Mouse (Mus musculus): ENCODE measurements at regions not wholly inside any gene's neighbourhood (a gene's known extent, or its start where the extent isn't known, plus 50 kb on each side); places are given as distances from the start of the nearest gene placed in this dataset.
"Not testable (repeated sequence)": the region's sequence is repeated elsewhere in the genome, so short reads cannot be mapped to it uniquely, and the experiment has no call there.

DNA sequence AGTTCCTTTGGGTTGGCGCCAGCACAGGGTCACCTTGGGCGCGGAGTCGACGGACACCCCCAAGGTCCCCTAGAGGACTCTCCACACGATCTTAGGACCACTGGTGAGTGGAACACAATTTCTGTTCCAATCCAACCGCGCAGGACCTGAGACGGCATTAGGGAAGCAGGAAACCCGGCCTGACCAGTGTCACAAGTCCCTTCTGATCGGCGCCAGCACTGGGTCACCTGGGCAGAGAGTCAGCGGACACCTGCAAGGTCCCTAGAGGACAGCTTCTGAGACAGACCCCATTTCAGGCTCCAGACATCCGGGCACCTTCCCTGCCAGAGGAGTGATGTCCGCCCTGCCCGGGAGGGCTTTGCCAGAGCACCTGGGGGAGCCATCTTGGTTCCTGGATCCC, 74.2 kb upstream of the Cdh13 start:
- not testable (repeated sequence) for DNase-seq

DNA sequence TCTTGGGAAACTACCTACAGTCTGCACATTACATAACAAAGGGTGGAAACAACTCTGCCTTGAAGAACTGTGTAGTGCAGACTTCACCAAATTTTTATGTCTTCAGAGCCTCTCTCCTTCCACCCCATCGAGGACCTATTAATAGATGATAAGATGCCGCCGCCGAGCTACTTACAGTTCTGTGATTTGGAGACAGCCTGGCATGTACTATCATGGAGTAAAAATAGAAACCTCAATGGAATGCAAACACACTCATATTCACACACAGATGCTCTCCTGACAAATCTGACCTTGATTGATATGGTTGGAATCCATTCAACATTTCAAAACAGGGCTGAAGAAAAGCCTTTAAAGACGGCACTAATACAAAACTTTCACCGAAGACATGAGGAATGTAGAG, 92.7 kb upstream of the Cdh13 start:
- DNase-seq: no peak

DNA sequence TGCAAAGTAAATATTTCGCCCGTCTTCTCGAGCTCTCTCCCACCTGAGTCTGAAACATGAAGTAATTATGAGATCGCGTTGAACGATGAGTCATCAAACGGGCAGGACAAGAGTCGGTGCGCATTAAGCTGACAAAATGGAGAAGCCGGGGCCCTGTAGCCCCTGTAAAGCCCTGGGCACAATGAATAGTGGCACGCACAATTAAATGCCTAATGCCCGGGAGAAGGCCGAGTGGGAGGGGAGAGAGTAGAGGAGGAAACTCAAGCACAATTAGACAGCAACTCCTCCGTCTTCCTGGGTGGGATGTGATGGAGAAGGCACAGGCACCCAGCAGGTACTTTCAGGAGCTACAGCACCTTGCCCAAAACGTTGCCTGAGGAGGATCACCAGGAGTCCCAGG, 94.3 kb upstream of the Cdh13 start:
- no peak for DNase-seq

DNA sequence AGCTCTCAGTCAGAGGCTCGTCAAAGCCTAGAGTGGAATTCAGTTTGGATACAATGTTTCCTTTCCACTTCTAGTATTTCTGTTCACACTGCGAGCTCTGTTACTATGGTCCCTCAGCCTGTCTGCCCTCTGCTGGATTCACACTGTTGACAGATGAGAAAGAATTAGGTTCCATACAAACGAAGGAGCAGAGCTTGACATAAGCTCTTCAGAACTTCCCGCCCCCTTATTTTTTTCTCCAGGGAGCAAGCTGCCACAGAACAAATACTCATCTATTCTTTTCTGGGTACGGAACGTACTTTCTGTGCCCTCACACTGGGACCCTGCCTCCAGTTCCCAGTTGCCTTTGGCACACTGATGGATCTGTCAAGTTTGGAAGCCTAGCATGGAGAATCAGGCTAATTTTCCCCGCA, 114.5 kb upstream of the Cdh13 start:
- DNase-seq: no peak

DNA sequence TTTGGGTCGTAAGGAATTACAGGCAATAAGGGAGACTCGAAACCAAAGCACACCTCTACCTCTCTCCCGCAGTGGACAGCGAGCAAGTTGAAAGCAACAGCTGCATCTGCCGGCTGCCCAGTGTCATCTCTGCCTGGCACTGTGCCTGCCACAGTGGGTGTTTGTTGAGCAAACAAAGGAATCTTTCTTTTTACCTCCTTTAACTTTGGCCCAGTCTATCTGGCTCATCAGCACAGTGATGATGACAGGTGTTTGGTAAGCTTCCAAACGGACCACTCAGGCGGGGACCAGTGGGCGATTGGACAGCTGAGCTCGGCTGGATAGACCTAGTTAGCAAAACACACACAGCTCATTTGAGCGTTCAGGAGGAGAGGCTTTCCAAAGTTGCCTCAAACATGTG, 121.4 kb upstream of the Cdh13 start:
- no peak for DNase-seq

DNA sequence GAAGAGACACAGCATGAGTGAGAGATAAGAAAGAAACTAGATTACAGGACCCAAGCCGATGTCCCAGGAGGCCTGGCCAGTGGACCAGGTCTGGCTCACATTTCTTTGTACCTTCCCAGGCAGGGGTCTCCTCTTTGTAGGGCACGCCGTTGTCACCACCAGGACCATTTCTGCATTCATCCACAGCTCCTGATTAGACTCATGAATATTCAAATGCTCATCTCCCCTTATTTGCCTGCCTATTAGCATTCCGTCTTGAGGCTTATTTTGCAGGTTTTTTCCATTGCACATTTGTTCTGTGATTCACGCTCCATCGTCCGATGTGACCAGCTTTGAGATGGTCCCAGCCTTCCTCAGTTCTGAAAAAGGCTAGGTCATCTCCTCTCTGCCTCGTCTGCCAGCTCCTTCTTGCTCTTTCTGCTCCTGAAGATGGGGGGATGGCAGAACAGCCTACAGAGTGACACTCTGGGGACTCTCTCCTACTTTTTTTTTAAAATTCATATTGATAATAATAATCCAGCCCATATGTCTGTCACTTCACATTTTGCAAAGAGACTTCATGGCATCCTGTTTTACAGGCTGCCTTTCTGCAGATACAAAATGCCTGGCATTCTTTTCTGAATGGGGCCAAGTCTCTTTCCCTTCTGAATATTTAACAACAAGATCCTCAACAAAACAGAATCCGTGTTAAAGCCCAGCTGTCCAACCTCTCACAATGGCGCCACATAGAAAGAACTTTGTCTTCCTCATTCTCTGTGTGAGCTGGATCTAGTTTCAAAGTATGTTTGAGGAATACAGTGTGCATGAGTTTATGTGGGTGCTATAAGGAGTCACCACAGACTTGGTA, 136.0 kb upstream of the Cdh13 start:
- DNase-seq: no peak

DNA sequence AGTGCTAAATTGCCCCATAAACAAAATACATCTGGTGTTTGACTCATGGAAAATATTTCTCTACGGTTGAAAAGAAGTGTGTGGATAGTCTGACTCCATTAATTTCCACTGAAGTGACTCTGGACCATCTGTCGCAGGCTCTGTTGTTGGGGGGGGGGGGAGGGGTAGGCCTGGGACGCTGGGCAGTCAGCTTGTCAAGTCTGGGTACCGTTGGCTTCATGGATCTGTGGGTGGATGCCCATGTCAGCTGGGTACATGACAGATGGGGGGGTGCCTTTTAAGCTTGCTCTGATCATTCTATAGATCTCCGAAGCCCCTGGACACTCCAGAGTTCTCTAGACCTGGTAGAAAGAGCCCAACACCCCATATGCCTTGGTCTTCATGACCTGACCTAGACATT, 139.0 kb upstream of the Cdh13 start:
- DNase-seq: no peak

GRCm38 (mm10) chr8:118142311-118142710, 141.2 kb upstream of the Cdh13 start:
- no peak for DNase-seq

DNA sequence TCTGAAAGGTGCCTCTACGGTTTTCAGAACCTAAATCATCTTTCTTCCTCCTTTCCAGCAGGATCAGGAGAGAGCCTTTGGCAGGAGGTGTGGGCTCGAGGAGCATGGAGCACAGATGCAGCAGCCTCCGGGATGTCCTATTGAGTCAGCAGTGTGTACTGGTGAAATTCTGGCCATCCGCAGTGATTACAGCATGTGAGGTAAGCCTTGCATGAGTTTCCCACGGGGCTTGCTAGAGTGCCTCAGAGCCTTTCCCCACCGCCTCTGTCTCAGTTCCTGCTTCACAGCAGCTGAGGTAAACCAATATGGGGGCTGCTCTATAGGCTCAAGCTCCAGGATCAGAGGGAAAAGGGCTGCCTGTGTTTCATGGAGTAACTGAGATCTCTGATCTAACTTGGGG, 143.6 kb upstream of the Cdh13 start:
- DNase-seq: peak; percentile 8

DNA sequence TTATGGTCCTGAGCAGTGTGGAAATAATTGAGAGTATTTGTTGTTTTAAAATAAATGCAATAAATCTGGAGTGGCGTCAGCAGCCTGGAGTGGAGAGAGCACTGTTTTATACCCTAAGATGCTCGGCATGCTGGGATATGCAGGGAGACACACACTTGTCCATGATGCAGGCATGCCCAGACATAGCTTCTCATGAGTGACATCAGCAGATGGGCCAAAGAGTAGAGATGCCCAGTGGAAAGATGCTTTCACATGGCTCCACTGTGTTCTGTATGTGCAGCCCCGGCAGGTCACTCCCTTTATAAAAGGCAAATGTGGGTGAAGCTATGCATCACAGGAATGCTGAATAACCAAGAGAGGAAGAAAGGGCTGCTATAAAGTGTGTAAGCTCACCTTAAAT, 145.7 kb upstream of the Cdh13 start:
- no peak for DNase-seq

- DNase-seq: no peak
Measured at GRCm38 (mm10) chr8:118124993-118125392, 158.5 kb upstream of the Cdh13 start.

DNA sequence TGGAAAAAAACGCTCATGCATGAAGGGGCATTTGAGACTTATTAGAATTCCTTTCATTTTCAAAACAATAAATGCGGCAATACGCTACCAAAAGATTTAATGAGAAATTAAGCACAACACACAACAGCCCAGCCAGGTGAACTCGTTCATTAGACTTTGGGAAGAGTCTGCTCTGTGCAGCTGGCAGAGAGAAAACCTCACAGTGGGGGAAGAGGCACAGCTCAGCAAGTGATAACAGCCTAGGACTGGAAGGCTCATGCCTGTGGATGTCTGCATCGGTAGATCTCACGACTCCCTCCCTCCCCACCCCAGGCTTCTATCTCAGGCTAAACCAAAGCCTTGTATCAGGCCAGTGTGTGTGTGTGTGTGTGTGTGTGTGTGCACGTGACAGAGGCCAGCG, 169.3 kb upstream of the Cdh13 start:
- DNase-seq: no peak

- no peak for DNase-seq
Measured at GRCm38 (mm10) chr8:118104464-118105050, 179.0 kb upstream of the Cdh13 start.

- DNase-seq: no peak
Measured at GRCm38 (mm10) chr8:118101346-118101745, 182.2 kb upstream of the Cdh13 start.

DNA sequence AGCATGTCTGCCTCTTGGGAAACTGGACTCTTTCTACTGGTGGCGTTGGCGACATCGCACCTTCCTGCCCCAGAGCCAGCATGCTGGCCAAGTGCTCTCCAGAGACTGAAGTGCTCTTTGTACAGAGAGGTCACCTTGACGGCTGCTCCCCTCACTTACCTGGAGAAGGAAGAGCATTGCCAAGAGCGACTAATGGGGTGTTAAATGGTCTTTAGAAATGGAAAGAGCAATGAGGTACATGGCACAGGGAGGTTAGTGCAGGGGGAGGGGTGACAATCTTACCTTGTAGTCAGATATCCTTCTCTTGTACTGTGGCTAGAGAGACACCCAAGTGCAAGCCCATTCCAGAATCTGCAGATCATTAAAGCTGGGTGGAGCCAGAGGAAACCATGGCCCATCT, 220.8 kb upstream of the Cdh13 start:
- no peak for DNase-seq

DNA sequence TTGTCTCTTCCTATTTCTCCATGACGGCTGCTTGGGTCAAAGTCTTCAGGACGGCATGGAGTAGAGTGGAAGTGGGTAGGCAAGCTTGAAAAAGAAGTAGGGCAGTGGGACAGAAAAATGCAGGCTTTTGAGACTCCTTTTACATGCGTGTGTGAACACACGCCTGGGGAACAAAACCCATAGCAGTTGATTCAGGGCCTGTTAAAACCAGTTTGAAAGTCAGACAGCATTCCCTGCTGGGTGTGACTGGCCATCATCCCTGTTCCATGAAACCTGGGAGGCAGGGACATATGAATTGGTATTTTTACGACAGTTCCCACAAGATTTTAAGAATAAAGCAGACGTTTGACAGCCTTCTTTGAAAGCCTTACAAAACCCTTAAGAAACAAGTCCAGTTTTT, 226.8 kb upstream of the Cdh13 start:
- DNase-seq: no peak

GRCm38 (mm10) chr8:118055536-118055935, 228.0 kb upstream of the Cdh13 start:
- DNase-seq: no peak

DNA sequence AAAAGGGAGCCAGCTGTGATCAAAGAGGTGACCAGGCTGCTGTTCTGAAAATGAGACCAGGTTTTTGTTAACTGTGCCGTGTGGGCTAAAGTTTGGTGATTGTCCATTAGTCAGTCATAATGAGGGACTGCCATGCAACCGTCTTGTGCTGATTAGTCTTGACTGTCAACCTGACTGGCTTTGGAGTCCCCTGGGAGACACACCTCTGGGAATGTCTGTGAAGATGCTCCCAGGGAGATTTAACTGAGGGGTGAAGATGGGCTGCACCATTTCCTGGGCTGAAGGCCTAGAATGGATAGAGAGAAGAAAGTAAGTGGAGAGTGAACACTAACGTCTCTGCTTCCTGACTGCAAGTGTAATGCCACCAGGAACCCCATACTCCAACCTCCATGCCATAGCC, 233.1 kb upstream of the Cdh13 start:
- no peak for DNase-seq

DNA sequence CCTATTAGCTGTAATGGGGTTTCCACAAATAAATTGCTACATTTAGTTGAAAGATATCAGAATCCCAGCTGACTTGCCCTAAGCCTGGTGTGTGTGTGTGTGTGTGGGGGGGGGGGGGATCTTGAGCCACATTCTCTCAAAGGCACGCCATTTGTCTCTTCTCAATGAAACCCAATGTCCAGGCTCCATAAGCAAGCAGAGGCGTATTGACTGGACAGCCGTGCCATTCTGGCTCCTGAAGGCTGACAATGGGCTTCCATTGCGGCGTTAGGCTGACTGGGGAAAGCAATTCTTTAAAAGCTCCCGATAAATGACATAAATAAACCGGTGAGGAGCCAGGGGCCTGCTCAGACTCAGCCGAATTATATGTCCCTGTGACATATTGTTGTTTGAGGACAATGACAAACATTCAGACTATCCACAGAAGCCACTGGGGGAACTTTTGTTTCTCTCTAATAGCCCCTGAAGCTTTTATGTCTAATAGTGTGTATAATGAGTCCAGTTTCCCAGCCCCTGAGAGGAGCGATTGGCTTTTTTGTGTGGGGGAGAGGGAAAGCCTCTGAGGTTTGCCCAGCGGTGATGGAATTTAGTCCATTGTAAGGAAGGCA, 240.6 kb upstream of the Mphosph6 start:
- DNase-seq: peak; percentile 32

- DNase-seq: no peak
Measured at GRCm38 (mm10) chr8:118041253-118041652, 239.5 kb upstream of the Mphosph6 start.

- DNase-seq: no peak
Measured at GRCm38 (mm10) chr8:118037801-118038200, 236.1 kb upstream of the Mphosph6 start.

DNA sequence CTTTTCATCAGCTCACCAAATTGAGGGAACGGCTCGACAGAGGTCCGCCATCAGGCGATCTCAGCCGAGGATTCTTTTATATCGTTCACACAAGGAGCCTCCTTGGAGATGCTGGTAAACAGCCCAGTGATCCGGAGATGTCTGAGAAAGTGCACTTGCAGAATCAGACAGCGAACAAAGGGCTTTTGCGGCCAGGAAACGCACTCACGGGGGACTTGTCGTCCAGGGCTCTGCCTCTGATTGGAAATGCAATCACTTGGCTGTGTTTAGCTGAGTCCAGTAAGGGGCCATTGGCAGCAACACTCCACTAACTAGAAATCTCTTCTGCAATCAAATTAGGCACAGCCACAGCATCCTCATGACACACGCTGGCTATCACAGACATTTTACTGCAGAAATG, 232.3 kb upstream of the Mphosph6 start:
- no peak for DNase-seq

- DNase-seq: no peak
Measured at GRCm38 (mm10) chr8:118031406-118031805, 229.7 kb upstream of the Mphosph6 start.

All from embryo, embryonic 11 days (tissue).